Mouse (Mus musculus) spleen, adult 18-20 months (tissue): ENCODE measurements at regions not wholly inside any gene's neighbourhood (a gene's known extent, or its start where the extent isn't known, plus 50 kb on each side); places are given as distances from the start of the nearest gene placed in this dataset.

Source experiments
- DNase-seq, 2 experiments: peaks; one replicate each; pipeline ENCODE4 v3.0.0; 2022; ENCODE audit warnings: mixed read lengths in 2 of 2

DNA sequence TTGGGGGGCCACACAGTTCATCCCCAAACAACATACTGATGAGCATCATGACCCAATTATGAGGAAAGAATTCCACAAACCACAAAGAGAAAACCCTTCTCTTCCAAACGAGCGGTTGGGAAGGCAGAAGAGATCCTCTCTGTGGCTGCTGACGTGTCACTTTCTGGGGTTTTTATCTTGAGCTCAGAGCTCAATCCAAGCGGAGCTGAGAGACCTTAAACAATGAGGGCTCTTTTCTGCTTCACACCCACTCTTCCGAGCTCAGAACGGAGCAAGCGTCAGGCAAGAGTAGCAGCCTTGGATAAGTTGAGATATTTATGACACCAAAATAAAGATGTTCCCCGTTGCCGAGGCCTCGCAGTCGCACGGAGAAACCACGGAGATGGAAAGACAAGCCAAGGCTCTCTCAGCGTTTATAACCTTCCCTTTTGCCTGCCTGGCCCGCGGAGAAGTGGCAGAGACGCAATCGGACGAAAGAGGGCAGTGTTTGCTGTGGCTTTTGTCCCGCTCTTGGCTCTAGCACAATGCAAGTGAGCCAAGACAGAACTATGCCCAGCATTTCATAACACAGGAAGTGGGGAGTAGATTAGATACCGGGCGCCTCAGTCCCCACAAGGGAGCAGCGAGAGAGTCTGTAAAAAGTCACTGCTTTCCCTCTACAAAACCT, 100.7 kb downstream of the Chic2 start:
- peak; percentile 52 to 70 for DNase-seq

DNA sequence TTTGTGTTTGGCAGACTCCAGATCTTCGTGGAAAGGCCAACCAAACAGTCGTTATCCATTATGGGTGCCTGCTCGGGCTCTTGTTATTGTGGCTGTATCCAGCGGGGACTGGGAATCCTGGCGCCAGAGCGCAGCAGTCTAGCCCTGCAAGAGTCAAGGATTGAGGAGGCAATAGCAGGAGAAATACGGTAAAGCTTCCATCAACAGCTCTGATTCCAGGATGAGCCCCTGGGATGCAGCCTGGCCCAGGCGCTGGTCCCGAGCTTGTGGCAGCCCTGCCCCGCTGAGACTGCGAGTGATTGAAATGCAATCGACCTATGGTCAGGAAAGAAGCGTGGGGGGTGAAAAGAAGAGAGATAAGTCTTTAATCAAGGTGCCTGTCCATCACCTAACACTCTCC, 103.1 kb downstream of the Chic2 start:
- DNase-seq: no peak

DNA sequence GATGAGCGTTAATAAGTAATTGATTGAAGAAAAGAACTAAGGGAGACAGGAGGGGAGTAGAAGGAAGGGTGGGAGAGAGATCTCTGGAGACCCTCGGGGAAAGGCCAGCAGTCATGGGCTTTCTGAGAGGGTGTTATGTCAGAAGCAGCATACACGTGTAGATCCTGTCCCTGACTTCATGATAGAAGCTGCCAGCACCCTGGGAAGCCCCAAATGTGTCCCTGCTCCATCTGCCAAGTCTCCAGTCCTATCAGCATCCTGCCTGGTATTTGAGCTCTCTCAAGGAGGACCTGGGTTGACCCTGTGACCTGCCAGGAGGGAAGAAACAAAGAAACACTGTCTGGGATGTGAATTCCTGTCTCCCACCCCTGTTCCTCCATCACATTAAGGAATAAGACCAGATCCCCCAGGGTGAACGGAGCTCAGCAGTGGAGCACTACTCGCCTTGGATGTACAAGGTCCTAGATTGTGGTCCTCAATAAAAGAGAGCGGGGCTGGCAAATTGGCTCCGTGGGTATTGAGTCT, 107.1 kb downstream of the Chic2 start:
- DNase-seq: no peak

DNA sequence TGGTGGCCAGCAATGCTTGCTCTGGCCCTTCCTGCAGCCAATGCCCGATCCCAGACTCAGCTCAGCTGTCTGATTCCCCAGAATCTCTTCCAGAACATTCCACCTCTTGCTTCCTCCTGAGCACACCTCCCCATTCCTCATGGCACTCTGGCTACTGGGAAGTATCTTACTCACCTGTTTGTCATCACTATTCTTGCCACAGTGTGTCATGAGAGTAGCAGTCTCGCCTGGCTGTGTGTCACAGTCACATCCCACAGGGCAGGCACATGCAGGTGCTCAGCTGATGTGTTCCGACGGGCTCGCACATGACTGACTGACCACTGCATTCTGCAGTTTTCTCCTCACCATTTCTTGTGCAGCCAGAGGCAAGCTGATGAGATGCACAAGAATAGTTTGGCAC, 108.5 kb downstream of the Chic2 start:
- no peak for DNase-seq

DNA sequence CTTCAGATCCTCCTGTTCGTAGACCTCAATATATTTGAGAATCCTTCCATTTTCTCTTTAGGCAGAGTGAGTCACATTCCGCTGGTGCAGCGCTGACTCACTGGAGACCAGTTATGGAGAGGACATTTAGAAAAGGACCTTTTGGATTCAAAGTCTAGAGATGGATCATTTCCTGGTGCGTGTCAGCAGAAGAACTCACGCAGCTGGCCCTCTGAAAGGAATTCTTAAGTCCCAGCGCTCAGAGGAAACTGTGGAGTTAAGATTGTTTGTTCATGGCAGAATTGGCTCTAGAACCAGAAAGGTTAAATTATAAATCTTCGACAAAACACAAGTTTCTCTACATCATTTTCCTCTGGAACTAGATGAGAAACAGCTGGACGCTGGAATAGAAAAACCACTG, 108.9 kb downstream of the Chic2 start:
- no peak for DNase-seq

DNA sequence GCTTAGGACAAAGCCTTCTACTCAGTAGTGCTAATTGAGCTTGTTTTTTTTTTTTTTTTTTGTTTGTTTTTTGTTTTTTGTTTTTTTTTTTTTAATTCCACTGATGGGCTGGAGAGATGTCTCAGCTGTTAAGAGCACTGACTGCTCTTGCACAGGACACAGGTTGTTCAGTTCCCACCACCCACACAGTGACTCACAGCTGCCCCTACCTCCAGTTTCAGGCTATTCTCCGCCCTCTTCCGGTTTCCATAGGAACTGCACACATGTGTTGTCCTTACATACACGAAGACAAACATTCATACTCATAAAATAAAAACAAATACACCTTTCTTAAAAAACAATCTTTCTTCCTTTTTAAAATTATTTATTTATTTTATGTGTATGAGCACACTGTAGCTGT, 111.3 kb downstream of the Chic2 start:
- no peak for DNase-seq

DNA sequence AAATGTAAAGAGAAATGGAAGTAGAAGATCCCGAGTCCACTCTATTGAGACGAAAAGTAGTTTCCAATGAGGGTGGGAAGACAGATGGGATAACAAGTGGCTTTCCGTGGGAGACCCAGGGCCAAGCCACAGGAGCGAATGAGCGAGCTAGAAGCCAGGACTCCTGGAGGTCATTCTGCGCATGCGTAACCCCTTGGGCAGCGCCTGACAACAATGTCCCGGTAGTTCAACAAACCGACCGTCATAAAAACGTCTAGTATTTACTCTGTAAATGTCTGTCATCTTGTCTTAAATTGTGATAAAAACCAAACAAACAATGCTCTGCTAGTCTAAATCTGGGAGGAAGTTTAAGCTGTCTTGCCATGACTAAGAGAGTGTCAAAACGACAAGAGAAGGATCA, 112.4 kb downstream of the Chic2 start:
- no peak for DNase-seq

DNA sequence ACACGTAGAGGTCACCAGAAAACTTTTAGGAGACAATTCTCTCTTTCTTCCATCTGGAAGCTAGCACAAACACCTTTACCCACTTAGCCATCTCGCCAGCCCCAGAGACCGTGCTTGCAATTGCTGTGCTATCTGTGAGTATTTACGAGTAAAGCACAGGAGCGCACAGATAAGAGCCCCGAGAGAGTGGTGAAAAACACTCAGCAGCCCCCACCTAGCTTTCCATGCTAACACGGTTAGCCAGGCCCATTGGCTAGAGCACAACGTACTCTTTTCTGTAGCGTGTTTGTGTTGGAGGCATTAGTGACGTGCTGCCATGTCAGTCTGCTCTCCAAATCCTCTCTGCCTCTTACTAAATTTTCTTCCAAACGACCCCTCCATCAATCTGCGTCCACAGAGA, 112.8 kb downstream of the Chic2 start:
- DNase-seq: no peak

DNA sequence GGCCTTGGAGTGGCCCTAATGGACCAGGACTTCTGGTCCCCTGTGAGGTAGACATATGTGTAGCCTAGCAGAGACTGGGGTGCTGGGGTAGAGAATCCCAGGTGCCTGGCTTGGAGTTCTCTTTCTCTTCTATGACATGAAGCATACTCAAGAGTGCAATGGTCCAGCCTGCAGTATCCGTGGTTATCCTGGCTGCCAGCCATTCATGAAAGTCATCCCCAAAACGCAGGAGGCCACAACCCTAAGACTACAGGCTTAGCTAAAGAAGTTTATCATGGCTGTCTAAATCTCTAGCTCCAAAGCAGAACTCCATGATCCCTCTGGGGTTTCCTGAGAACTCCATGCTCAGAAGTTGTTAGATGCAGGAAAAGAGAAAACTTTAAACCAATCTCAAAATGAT, 117.0 kb downstream of the Chic2 start:
- no peak for DNase-seq

DNA sequence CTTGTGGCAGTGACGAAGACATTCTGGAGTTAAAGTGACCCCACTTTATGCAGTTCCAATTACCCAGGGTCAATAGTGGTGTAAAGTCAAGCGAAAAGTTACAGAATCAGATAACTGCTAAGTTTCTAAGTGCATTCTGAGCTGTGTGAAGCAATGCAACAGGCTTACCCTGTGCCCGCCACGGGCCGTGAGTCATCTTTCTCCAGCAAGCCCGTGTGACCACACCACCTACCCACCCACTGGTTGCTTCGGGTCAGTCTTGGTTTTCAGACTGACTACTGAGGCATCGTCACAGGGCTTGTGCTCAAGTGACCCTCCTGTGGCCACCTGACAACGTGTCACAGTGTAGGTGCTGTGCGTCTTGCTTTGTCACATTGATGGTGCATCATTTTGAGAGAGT, 118.8 kb downstream of the Chic2 start:
- DNase-seq: no peak

DNA sequence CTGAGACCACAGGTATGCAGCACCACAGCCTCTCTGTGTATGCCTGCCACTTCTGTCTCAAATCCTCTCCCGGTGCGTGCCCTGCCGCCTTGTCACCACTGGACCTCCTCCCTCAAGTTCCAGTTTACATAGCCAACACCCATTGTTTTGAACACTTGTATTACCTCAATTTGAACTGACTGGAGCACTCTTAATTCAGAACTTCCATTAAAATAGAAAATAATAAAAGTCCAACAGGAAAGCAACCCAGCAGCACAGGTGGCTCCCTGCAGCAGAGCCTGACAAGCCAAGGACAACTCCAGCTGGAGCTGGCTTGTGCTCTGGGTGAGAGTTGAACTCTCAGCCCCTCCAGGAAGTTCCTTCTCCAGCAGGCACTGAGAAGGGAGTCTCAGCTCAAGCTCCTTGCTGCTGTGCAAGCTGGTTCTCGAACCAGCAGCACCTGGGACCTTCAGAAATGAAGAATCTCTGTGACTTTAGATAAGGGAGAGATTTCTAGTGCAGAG, 120.5 kb downstream of the Chic2 start:
- no peak for DNase-seq

DNA sequence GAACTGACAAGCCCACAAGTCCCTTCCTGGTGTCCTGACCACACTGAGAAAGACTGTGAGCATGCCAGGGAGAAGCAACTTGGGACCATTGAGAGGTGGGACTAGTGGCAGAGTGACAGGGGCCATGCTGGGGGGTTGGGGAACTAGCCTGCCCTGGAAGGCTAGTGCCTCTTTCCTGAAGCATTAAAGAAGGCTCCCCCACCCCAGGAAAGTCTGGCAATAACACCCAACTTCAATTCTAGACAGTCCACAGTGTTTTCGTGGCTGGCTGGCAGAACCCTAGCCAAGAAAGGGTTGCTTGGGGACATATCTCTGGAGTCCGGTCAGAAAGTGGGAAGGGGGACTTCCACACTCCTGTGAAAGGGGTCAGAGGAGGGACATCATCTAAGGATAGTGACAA, 121.2 kb downstream of the Chic2 start:
- no peak for DNase-seq

DNA sequence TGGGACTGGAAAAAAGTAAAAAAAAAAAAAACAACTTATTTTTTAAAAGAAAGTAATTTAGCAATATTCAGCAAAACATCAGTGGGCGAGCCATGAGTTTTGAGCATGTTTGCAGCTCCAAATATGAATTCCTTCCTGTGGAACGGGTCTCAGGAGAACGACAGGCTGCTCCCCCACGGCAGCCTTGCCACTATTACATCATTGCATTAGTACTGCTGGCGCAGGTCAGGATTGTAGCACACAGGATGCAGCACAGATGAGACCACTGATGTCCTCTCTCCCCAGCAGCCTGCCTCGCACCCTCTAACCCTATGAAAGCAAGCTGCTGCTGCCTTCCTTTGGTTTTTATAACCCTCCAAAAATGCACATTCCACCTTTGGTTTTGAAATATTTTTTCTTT, 121.7 kb downstream of the Chic2 start:
- no peak for DNase-seq

DNA sequence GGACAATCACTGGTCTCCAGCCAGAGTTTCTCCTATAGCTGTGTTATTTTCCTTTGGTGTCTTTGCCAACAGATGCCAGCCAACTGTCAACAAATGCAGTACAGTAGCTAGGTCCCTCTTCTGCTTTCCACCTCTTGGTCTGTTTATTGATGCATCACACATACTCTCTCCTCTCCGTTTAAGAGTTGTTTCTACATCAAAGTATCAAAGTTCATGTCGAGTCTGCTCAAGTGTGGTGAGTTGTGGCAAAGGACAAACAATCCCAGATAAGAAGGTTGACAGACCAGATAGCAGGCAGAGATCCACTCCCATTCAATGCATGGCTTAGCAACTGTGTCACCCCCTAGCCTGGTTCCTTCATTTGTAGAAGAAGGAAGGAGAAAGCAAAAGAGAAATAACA, 123.6 kb downstream of the Chic2 start:
- no peak for DNase-seq

DNA sequence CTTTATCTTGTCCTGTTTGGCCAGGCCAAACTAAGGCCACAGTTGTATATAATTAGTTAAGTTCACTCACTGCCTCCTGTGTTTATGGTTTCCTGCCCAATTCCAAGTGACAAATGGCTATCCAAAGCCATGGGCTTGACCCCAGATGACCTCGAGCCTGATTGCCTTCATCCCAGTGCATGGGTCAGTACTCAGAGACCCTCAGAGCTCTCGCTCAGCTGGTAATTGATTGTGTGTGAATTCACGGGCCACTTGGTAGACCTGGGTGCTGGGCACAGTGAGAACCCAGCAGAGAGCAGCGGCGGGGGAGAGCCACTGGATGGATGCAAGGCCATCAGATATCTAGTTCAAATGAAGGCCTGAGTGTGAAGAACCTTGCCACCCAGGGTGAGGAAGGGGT, 124.1 kb downstream of the Chic2 start:
- DNase-seq: no peak

DNA sequence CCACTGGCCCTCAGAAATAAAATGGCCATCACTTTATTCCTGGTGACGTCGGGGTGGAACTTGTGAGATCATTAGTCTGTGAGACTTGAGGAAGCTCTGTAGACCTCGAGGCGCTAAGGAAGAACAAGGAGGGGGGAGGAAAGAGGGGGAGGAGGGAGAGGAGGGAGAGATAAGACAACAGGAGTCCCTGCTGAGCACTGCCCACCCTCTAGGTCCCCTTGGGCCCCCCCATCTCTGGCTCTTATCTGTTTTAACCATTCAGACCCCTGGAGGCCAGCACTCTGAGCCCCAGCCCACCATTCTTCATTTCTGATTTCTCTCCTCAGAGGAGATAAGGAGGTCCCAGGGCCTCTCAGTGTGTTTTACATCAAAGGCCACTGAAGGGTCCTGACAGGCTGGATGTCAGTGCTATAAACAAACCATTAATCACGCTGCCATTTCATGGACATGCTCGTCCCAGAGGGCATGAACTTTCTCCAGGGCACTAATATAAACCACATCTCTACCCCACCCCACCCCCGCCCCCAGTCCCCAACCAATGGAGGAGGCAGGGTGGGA, 139.0 kb downstream of the Chic2 start:
- no peak for DNase-seq

DNA sequence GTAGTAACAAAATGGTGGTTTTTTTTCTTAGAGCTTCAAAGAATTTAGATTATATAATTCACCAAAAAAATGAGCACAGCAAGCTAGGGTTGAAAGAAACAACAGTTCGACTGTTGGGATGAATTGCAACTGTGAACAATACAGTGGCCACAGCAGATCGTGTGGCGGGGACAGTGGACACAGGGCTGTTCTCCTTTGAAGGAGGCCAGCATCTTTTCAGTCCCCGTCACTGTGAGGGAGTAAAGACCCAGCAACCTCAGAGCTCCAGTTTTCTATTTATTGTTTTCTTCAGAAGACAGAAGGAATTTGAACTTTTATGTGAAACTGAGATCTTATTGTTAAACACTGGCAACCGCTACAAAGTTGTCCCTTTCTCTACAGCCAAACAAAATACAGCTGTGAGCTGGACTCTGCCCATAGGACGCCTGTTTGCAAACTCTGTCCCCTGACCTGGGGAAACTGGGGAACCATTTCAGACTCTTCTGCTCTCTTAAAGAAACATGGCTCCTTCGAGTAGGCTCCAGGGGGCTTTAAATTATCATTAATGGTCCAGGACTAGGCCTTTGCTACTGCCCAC, 139.6 kb downstream of the Chic2 start:
- no peak for DNase-seq

DNA sequence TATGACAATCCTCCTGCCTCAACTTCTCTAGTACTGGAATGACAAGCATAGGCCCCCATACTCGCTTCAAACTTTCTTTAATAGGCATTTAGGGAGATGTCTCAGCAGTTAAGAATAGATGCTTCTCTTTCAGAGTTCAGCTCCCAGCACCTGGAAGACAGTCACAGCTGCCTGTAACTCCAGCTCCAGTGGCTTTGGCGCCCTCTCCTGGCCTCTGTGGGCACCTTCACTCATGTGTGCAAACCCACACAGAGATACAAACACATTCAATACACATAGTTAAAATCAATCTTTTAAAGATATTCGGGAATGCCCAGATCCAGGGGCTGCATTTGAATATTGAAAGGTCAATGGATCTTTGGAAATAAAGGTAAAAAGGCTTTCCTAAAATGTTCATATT, 140.2 kb downstream of the Chic2 start:
- no peak for DNase-seq

DNA sequence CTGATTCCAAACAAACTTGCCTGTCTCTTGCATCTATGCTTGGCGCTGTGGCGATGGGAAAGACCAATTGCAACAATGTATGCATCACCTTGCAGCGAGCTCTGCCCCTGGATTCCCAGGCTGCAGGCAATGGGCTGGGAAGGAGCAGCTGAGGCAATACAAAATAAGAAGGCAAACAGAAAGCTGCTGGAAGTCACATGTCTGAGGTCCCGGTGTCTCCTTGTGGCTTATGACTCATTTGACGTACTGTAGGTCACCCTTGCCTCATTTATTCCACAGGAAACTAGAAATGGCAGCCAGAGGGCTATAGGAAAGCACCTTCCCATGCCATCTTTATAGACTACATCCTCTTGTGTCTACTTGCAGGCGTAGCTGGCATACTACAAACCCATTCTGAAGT, 140.9 kb downstream of the Chic2 start:
- no peak for DNase-seq

DNA sequence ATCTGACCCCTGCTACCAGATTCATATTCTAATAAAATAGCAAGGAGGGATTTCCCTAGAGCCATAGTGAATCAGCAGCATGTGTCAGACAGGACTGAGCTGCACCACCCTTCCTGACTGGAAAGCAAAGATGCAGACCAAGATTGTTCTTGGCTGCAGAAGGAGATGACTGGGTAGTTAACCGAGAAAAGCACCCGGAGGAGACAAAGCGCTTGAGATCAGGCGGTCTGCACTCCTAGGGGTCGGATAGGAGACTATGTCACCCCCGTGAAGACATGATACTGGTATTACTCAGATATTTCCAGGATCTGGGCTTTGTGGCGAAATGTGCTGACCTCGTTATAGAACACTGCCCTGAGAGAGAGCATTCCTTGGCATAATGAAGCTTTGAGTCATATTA, 147.4 kb downstream of the Chic2 start:
- DNase-seq: no peak

DNA sequence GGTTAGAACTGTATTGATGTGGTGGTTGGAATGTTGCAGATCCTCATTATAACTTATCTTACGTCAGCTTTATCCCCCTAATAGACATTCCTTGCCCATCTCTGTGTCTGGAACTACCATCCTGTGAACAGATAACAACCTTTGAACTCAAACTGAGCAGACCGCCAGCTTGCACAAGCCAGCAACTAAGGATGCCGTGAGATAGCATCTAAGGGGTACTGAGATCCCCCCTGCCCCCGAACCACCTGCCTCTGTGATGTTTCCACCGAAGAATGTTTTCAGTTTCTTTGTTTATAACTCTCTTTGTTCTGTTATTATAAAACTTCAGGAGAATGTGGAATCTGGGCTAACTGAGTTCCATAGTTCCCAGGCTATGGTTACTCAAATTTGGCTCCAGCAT, 151.3 kb downstream of the Chic2 start:
- DNase-seq: no peak

DNA sequence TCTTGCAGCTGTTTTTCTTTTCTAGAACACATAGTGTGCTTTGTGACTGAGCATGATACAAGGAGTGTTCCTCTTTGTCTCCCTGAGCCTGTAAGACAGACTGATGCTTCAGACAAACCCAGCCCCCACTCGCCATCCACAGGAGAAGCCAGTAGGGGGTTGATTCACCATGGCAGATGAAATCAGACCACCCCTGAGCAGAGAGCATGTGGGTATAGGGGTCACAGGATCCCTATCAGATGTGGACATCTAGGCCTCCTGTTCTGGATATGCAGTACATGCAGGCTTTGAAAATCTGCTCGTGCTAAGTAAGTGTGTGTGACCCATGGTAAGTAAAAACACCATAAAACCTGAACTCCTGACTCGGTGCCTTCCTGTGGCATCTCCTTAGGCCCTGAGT, 153.0 kb downstream of the Chic2 start:
- no peak for DNase-seq

DNA sequence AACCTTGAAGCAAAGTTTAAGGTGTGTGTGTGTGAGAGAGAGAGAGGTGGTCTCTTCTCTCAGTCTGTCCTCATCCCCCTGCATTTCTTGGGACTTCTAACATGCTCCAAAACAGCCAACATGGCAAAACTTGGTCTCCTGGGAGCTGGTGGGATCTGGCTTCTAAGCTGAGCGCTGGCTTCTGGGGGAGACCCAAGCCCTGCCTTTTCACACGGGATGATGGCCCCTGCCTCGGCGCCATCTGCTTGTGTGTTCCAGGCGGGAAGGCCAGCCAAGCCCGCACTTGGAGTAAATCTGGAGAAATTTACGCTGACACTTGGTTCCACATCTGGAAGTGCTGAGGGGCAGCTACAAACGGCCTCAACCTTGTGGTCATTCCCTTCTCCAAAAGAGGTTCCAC, 155.6 kb downstream of the Chic2 start:
- no peak for DNase-seq

DNA sequence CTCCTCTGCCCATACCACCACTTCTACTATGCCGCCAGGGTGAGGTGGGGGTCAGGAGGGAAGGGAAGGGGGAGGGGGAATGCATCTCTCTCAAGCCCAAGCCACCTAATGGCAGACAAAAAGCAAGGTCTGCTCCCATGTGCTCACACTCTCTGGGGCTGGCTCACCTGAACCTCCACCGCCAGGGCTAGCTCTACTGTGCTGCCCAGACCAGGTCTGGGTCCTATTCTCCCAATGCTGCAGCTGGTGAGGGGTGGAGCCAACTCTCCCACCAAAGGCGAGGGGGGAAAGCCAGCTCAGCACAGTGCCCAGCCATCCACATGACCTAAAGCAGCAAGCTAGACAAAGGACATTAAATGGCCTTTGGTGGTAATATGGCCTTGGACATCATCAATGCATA, 158.6 kb downstream of the Chic2 start:
- no peak for DNase-seq

DNA sequence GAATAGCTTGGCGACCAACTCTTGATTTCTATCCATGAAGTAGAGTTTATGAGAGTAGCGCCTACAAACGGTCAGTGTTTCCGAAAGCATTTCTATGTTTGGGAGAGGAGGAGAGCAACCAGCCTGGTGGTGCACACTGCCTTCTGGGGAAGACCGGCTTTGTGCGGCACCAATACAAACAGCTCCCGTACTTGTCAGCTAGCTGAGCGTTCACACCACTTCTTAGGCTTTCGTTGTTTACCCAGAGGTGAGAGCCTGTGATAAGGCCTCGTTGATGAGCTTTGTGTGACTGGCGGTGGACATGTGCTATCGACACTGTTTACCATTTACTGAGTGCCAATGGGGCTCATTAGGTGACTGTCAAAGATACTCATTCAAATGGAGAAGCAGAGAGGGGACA, 162.0 kb downstream of the Chic2 start:
- DNase-seq: no peak
